Mouse (Mus musculus) midbrain, embryonic 12.5 days (tissue): Measurements from ENCODE around the gene Rint1. TPM values are rescaled to one million over a fixed set of nuclear protein-coding genes. Genes with fewer than 3 reads are reported as not detected.

Experiments used
- ATAC-seq: fragments of 200-750 bp; cut with Nextera tagmentation; 2 replicates; pipeline ENCODE4 v1.8.0; 2017; ENCODE audit warnings: low read depth, moderate TSS enrichment, moderate library complexity; ENCODE audit not compliant: low FRiP score
- H3K27ac ChIP-seq: fragments of 300-500 bp; sonication (generic); replicated peaks from 2 replicates; pipeline ENCODE4 v1.5.1; 2016; ENCODE audit warnings: mild to moderate bottlenecking
- H3K27me3 ChIP-seq: fragments of 300-500 bp; sonication (generic); 2 replicates; pipeline ENCODE4 v1.6.1; 2016; ENCODE audit warnings: mild to moderate bottlenecking
- H3K36me3 ChIP-seq: fragments of 300-500 bp; sonication (generic); 2 replicates; pipeline ENCODE4 v1.6.1; 2016
- H3K4me1 ChIP-seq: fragments of 300-500 bp; sonication (generic); 2 replicates; pipeline ENCODE4 v1.6.1; 2016
- H3K4me2 ChIP-seq: fragments of 300-500 bp; sonication (generic); replicated peaks from 2 replicates; pipeline ENCODE4 v1.6.1; 2016; ENCODE audit warnings: mild to moderate bottlenecking, moderate library complexity
- H3K4me3 ChIP-seq: fragments of 300-500 bp; sonication (generic); 2 replicates; pipeline ENCODE4 v1.5.1; 2016; ENCODE audit warnings: mild to moderate bottlenecking
- H3K9ac ChIP-seq: fragments of 300-500 bp; sonication (generic); replicated peaks from 2 replicates; pipeline ENCODE4 v1.6.1; 2016; ENCODE audit warnings: mild to moderate bottlenecking, moderate library complexity
- H3K9me3 ChIP-seq: fragments of 300-500 bp; sonication (generic); 2 replicates; pipeline ENCODE4 v1.6.1; 2016; ENCODE audit warnings: mild to moderate bottlenecking
- WGBS: fragments of 180-500 bp; shearing (Covaris S2); methylation state at CpG from one replicate; pipeline ENCODE4 v1.1.7; 2016; 5-methylcytosine and 5-hydroxymethylcytosine counted together
- polyA plus RNA-seq: library from polyadenylated mRNA; unstranded; fragments of >200 nt; fragmentation: Nextera tagmentation; extraction: Ambion mirVana; gene quantifications from 2 replicates; pipeline ENCODE4 v1.2.1, GENCODE M21; 2016

The Rint1 gene
- polyA plus RNA-seq, 1 experiment from 2014 or later = 39.3 TPM

DNA sequence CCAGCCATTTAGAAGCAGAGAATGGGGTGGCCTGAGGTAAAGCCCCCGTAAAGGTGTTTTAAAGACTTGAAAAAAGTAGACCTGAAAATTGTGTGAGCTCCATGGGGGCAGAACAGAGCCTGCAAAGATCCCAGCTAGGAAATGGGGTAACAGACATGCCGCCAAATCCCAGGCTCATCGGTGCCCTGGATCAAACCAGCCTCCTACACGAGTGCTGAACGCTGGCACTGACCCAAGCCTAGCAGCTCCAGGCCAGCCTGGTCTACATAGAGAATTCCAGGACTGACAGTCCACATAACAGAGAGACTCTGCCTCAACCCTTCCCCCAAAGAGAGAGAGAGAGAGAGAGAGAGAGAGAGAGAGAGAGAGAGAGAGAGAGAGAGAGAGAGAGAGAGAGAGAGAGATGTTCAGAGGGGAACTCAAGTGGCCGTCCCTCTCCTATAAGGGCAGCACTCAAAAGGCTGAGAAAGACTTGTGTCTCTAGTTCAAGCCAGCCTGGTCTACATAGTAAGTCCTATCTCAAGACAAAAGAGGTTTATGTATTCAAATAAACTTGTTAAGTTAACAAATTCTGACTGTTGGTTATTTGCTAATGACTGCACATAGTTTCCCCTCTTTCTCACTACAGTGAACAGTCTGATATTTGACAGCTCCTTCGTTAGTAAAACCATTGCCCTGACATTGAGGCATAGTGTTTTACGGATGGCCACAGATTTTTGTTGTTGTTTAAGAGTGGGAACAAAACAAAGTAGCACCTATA lies 5.3 kb upstream of the Rint1 start:
- WGBS = 49% methylated on average over 8 of the region's 8 CpGs
- peak overlapping the region; percentile 83; the same call in 1 of the 2 replicates for H3K9ac ChIP-seq

DNA sequence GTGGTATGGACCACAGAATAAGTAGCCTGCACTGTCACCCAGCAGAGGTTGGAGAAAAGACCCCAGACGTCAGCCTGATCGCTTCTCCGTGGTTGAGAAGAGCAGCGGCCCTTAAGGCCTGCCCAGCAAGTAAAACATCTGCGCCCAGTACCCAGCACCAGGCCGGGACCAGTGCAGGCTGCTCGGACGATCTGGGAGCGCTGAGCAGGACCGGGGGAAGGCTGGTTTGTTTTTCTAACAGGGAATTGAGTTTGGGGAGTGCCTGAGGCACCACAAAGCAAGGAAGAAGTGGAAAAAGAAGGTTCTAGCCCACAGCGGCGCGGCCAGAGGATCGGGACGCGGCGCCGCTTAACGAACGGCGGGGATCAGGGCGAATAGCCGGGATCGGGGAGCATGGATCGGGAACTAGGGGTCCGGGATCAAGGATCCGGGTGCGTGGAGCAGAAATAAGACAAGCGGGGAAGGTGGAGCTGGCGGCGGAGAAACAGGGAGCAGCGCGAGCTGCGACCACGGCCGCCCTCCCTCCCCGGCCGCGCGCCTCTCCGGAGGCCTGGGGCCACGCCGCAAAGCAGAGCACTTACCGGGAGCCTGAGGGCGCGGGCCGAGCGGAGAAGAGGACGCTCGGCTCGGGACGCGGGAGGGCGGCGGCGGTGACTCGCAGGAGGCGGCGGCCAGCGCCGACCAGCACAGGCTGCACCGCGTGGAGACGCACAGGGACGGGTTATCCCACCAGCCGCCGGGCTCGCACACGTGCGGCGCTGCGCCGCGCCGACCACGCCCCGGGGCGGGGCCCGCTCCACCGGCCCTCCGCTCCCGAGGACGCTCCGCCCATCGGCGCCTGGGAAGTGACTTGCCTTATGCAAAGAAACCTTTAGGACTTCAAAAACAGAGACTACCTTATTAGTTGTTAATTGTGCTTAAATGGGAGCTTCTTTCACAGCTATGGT lies 4.3 kb upstream of the Rint1 start, which contains the start of gene Pus7:
Pus7 (minus strand) TSS at position 781 of the 947 bp plus-strand sequence.
- under 1% methylated on average over 65 of the region's 86 CpGs for WGBS
- Histone ChIP-seq H3K27ac (peak within 1 kb of the TSS; percentile 47; the same call in 1 of the 2 replicates), H3K9ac (peak within 1 kb of the TSS; percentile 83)

More for the DNA sequence above, 5.3 kb upstream of the Rint1 start:
- H3K9me3 ChIP-seq = no peaks in the 10 kb centered on the region
- H3K27ac ChIP-seq = no peak overlapping the region
- H3K4me3 ChIP-seq = peak overlapping the region; percentile 83
- H3K36me3 ChIP-seq = 0 out of 2 replicates have a peak, but pooled peaks cover 5% of the 10 kb centered on the region
- ATAC-seq = no peak
- H3K4me1 ChIP-seq = peaks cover 8% of the 10 kb centered on the region; the same call in 1 of the 2 replicates
- peak overlapping the region; percentile 64 for H3K4me2 ChIP-seq
- H3K27me3 ChIP-seq = no peaks in the 10 kb centered on the region

GRCm38 (mm10) chr5:23788390-23788830 lies 899 bp downstream of the Rint1 start:
- 50% methylated on average over 3 of the region's 3 CpGs for WGBS
- H3K27ac ChIP-seq = no peak overlapping the region
- no peak for ATAC-seq

More for the DNA sequence above, 4.3 kb upstream of the Rint1 start, which contains the start of gene Pus7:
- H3K27me3 ChIP-seq = no peaks in the 10 kb centered on the region
- H3K4me1 ChIP-seq = peaks cover 10% of the 10 kb centered on the region
- H3K9me3 ChIP-seq = no peaks in the 10 kb centered on the region
- H3K36me3 ChIP-seq = no peaks in the 10 kb centered on the region
- peak within 1 kb of the TSS; percentile 83 for H3K4me3 ChIP-seq
- peak within 1 kb of the TSS; percentile 64 for H3K4me2 ChIP-seq
- peak; percentile 91 for ATAC-seq

GRCm38 (mm10) chr5:23789078-23789612 lies 1.6 kb downstream of the Rint1 start:
- H3K27ac ChIP-seq = no peak overlapping the region
- 81% methylated on average over 4 of the region's 4 CpGs for WGBS
- no peak for ATAC-seq
- peaks cover 13% of the 10 kb centered on the region for H3K36me3 ChIP-seq
- H3K4me1 ChIP-seq = peaks cover 8% of the 10 kb centered on the region
- no peak overlapping the region for H3K4me3 ChIP-seq
- H3K9me3 ChIP-seq = no peaks in the 10 kb centered on the region
- no peaks in the 10 kb centered on the region for H3K27me3 ChIP-seq
- H3K9ac ChIP-seq = no peak overlapping the region
- H3K4me2 ChIP-seq = no peak overlapping the region

More at GRCm38 (mm10) chr5:23788390-23788830, 899 bp downstream of the Rint1 start:
- H3K4me3 ChIP-seq = peak overlapping the region; percentile 89
- H3K4me2 ChIP-seq = peak overlapping the region; percentile 91
- H3K9ac ChIP-seq = peak overlapping the region; percentile 91
- H3K36me3 ChIP-seq = peaks cover 9% of the 10 kb centered on the region; the same call in 1 of the 2 replicates
- H3K4me1 ChIP-seq = peaks cover 8% of the 10 kb centered on the region
- no peaks in the 10 kb centered on the region for H3K9me3 ChIP-seq
- no peaks in the 10 kb centered on the region for H3K27me3 ChIP-seq

GRCm38 (mm10) chr5:23792726-23793125 lies 5.2 kb downstream of the Rint1 start:
- no peak overlapping the region for H3K4me2 ChIP-seq
- WGBS = 90% methylated on average over 2 of the region's 2 CpGs

DNA sequence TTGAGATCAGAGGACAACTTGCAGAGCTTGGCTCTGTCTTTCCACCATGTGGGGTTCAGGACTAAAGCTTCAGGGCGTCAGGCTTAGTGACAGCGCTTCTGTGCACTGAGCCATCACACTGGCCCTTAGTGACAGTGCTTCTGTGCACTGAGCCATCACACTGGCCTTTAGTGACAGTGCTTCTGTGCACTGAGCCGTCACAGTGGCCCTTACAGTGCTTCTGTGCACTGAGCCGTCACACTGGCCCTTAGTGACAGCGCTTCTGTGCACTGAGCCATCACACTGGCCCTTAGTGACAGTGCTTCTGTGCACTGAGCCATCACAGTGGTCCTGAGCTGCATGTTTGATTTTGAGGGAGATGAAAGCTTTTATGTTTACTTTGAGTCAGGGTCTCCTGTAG lies 27.3 kb downstream of the Rint1 start:
- H3K9ac ChIP-seq = no peak overlapping the region

More at GRCm38 (mm10) chr5:23792726-23793125, 5.2 kb downstream of the Rint1 start:
- Histone ChIP-seq H3K4me3 (no peak overlapping the region), H3K27ac (no peak overlapping the region), H3K27me3 (no peaks in the 10 kb centered on the region), H3K9ac (no peak overlapping the region), H3K36me3 (peaks cover 30% of the 10 kb centered on the region), H3K9me3 (no peaks in the 10 kb centered on the region), H3K4me1 (peaks cover 8% of the 10 kb centered on the region)
- no peak for ATAC-seq

GRCm38 (mm10) chr5:23816681-23817080 lies 29.2 kb downstream of the Rint1 start:
- no peak overlapping the region for H3K9ac ChIP-seq
- no peaks in the 10 kb centered on the region for H3K27me3 ChIP-seq
- no peak overlapping the region for H3K4me3 ChIP-seq
- 95% methylated on average over 15 of the region's 15 CpGs for whole genome bisulfite sequencing
- no peak overlapping the region for H3K27ac ChIP-seq
- H3K9me3 ChIP-seq = no peaks in the 10 kb centered on the region
- H3K4me1 ChIP-seq = no peaks in the 10 kb centered on the region
- H3K36me3 ChIP-seq = peaks cover 76% of the 10 kb centered on the region
- ATAC-seq = no peak
- no peak overlapping the region for H3K4me2 ChIP-seq

More for the DNA sequence above, 27.3 kb downstream of the Rint1 start:
- Histone ChIP-seq H3K4me2 (no peak overlapping the region), H3K27ac (no peak overlapping the region), H3K27me3 (no peaks in the 10 kb centered on the region), H3K36me3 (peaks cover 84% of the 10 kb centered on the region), H3K4me3 (no peak overlapping the region), H3K4me1 (no peaks in the 10 kb centered on the region), H3K9me3 (no peaks in the 10 kb centered on the region)
- ATAC-seq = no peak
- WGBS = 55% methylated on average over 5 of the region's 5 CpGs

GRCm38 (mm10) chr5:23822306-23822705 lies 34.8 kb downstream of the Rint1 start:
- Histone ChIP-seq H3K27me3 (no peaks in the 10 kb centered on the region), H3K27ac (no peak overlapping the region), H3K4me1 (no peaks in the 10 kb centered on the region), H3K9me3 (no peaks in the 10 kb centered on the region), H3K4me3 (no peak overlapping the region), H3K9ac (no peak overlapping the region), H3K36me3 (peaks cover 25% of the 10 kb centered on the region), H3K4me2 (no peak overlapping the region)
- no peak for ATAC-seq
- 77% methylated on average over 11 of the region's 11 CpGs for WGBS

DNA sequence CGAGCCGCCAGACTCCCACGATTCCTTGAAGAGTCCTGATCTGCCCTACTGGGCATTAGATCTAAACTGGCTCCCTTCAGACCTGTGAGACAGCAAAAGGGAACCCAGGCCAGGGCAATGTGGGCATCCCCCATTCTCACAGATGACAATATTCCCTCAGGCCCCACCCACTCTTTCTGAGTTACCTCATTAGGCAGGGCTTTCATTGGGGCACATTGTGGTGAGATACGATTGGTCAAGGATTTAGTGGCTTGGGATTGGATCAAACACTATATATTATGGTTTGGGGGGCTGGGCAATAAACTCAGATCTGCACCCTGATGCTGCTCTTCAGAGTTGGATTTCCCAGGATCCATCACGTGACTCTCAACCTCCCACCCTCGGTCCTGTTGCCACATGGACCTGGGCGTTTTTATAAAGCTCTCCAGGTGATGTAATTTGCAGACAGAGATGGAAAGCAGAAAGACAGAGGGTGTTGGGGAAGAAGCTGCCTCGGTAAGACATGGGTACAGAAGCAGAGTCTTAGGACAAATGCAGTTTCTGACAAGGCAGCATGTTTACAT lies 36.7 kb downstream of the Rint1 start:
- H3K4me1 ChIP-seq = no peaks in the 10 kb centered on the region
- no peak for ATAC-seq
- H3K27me3 ChIP-seq = no peaks in the 10 kb centered on the region
- no peak overlapping the region for H3K4me3 ChIP-seq
- H3K36me3 ChIP-seq = peaks cover 12% of the 10 kb centered on the region; the same call in 1 of the 2 replicates
- WGBS = 80% methylated on average over 8 of the region's 8 CpGs
- no peak overlapping the region for H3K4me2 ChIP-seq
- H3K27ac ChIP-seq = no peak overlapping the region
- H3K9ac ChIP-seq = no peak overlapping the region
- no peaks in the 10 kb centered on the region for H3K9me3 ChIP-seq

- Histone ChIP-seq H3K4me2 (no peak overlapping the region), H3K27me3 (peaks cover 12% of the 10 kb centered on the region), H3K4me1 (no peaks in the 10 kb centered on the region), H3K27ac (no peak overlapping the region), H3K36me3 (no peaks in the 10 kb centered on the region), H3K4me3 (no peak overlapping the region), H3K9ac (no peak overlapping the region), H3K9me3 (no peaks in the 10 kb centered on the region)
- 37% methylated on average over 11 of the region's 11 CpGs for WGBS
- ATAC-seq = no peak
Observed at GRCm38 (mm10) chr5:23826321-23827004, 39.0 kb downstream of the Rint1 start.
